Mouse (Mus musculus) T-helper 1 cell (primary cell): Measurements from ENCODE around the gene Nt5dc2.

Source experiments
- in situ Hi-C: fragments of 300-600 bp; cut with MboI, MseI; formaldehyde crosslinking; loops from one replicate; pipeline ENCODE4 v1.15.1; 2025; ENCODE audit warnings: high pct_unique_total_duplicates

Nt5dc2 gene

DNA sequence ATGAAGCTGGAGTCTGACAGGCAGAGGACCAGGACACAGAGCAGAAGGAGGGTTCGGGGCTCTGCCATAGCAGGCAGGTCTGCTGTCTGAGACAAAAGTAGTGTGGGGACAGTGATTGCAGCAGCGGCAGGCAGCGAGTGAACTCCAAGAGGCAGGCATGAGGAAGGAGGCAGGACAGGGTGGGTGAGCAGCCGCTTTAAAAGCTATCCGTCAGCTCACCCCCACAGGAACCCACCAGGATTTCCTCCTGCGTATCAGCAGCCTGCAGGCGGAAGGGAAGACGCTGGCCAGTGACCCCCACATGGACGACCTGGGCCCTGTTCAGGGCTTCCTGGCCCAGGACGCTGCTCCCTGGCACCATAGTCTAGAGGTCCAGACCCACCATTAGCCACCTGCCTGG is 37.6 kb downstream of the Nt5dc2 start, which contains the start of gene Stab1:
Stab1 (minus strand) TSS at position 217 of the 400 bp plus-strand sequence.
- in situ Hi-C loops, result no loop called here

- in situ Hi-C loops, result no loop called here
These were observed 38.7 kb downstream of the Nt5dc2 start for GRCm38 (mm10) chr14:31169508-31169907.

GRCm38 (mm10) chr14:31170963-31171362 is 40.1 kb downstream of the Nt5dc2 start:
- in situ Hi-C loops, result no loop called here

- in situ Hi-C loops, result no loop called here
These were observed 40.5 kb downstream of the Nt5dc2 start for GRCm38 (mm10) chr14:31171386-31171785.

DNA sequence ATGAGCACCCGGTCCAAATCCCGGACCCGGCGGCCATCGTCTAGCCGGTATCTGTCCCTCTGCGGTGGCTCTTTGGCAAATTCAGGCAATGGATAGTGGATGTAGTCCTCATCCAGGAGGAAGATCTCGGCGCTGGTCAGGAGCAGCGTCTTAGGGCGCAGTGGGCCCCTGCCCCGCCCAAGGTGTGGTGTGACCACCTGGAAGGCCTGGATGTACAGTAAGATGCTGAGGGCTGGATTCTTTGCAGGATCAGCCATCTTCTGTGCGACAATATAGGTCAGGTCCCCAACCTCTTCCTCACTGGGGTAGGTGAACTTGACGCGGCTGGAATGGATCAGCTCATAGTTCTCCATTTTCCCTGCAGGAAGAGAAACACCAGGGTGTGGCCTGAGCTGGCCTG is 41.0 kb downstream of the Nt5dc2 start:
- in situ Hi-C loops, result no loop called here

GRCm38 (mm10) chr14:31172781-31173455 is 42.1 kb downstream of the Nt5dc2 start:
- in situ Hi-C loops, result no loop called here

DNA sequence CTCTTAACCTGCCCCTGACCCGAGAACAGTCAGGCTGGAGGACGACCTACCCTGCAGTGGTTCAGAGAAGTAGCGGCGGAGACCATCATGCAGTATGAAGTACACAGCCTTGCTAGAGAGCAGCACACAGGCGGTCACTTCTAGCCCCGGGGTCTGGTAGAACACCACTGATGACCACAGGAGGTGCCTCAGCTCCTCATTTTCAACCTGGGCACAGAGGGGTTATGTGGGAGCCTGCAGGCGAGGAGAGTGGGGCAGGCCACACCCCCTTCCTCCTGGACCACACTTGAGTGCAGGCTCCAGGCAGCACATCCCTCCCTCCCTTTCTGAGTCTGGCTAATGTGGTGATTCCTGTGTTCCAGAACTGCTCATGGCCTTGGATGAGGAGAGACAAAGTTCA is 42.7 kb downstream of the Nt5dc2 start:
- in situ Hi-C loops, result no loop called here

- in situ Hi-C loops, result no loop called here
These were observed 46.4 kb downstream of the Nt5dc2 start for GRCm38 (mm10) chr14:31177287-31177686.

DNA sequence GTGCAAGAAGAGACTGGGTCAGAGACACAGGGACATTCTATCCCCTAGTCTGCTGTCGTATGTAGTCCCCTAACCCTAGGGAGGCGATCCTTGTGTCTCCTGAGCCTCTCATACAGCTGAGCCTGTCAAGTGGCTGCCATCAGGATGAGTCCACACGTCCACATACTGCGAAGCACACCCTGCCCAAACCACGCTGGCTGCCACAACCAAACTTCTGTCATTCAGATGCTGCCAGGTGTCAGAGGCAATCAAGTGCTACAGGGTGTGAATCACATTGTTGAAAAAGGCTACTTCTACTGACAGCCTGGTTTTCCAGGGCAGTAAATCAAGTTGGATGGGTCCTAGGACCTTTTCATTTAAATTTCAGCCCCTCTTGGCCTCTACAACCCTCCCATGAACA is 46.9 kb downstream of the Nt5dc2 start:
- in situ Hi-C loops, result no loop called here

DNA sequence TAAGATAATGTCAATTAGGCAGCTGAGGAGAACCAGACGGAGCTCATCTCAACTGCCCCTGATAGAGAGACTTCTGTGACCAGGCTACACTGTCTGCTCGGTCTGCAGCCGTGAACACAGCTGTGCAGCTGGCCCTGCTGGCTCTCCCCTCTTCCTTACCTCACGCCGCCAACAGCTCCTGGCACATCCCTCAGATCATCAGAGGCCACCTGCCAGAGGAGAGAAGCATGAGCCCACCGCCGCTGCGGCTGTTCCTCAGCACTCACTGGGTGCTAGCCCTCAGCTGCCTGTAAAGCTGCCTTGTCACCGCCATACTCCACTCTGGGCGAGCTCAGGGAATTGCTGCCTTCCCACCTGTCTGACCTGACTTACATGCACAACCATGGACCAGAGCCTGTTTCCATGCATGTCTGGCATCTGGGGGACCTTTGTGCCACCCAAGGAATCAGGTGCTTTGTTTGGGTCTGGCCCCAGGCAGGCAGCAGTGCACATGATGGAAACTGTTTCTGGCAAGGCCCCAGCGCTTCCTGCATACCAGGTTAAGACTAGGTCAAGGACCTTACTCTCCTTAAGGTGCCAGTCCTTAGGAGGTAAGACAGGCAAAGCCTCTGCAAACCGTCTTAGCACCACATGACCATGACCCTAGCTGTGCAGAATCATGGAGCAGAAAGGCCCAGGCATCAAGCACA is 49.0 kb downstream of the Nt5dc2 start:
- in situ Hi-C loops, result no loop called here

DNA sequence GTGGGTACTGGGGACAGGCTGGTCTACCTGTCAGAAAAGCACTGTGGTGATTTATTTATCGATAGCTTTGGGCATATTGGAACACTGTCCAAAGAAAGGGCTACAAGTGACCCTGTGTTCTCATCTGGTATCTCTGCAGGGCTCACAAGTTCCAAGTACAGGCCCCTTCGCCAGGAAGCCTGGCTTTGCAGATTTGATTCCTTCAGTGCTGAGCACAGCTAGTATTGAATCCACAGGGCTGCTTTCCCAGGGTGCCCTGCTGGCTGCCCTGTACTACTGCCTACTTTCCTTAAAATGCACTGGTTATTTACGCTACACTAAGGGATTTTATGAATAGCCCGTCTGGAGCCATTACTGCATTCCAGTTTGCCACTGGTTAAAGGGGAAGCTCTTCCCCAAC is 50.7 kb downstream of the Nt5dc2 start:
- in situ Hi-C loops, result no loop called here

DNA sequence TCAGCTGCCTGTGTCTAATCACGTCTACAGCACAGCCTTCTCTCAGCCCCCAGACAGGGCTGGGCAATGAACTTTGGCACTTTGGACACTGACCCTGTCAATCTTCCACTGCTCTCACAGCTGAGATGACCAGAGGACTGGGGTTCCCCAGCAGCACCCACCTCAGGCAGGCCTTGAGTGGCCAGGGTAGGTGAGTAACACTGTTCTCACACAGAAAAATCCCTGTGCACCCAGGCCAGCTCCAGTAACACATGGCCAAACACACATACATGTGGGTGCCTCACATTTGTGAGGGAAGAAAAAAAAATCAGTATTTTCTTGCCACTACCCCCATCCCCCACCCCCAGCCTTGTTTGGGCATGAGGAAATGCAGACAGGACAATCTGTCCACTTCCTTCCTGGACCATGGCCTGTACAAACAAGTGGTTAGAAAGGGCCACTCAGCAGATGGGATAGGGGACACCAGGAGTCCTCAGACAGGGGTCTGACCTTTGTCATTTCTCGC is 52.0 kb downstream of the Nt5dc2 start:
- in situ Hi-C loops, result no loop called here

- in situ Hi-C loops, result no loop called here
These were observed 52.7 kb downstream of the Nt5dc2 start for GRCm38 (mm10) chr14:31183541-31183940.

DNA sequence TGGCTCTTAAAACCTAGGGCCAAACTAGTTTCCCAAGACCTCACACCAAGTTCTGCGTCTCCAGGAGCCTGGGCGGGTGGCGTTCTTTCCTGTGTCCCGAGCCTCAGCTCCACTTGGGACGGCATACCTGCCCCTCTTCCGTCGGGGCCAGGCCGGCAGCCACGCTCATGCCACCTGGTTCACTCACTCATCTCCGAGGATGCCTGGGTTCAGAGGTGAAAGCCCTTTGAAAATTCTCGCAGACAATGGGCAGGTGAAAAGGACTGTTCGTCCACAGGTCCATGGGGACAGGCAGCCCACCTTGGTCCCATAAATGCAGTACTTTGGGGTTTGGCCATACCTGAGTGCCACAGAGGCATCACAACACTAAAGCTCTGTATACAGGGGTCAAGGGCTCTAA is 53.3 kb downstream of the Nt5dc2 start:
- in situ Hi-C loops, result no loop called here

- in situ Hi-C loops, result loop anchor here (5.0 kb wide), 1 partner anchor 139 kb away; no protein-coding TSS in a partner anchor
These were observed 55.8 kb downstream of the Nt5dc2 start for GRCm38 (mm10) chr14:31186656-31187055.
